Comparison of ENCODE assay signal across 8 mouse cellular contexts in genomic region chr11:64968507-64968906, GRCm38 (mm10). TPM values are rescaled to one million over a fixed set of nuclear protein-coding genes. Genes with fewer than 3 reads are reported as not detected.
A peak's percentile ranks its signal among the peaks of the same experiment; 100 is the strongest.
DNase-seq lines count a peak whose midpoint lies in the region; ATAC-seq lines count a peak whose summit lies in the region.

No protein-coding gene starts in this region.

- no peak overlapping the region for H3K4me2 ChIP-seq in hindbrain, embryonic 12.5 days (replicated peaks)
- H3K4me2 ChIP-seq in lung, embryonic 15.5 days: no peak overlapping the region

- no peaks in the 10 kb centered on the region for H3K36me3 ChIP-seq in hindbrain, embryonic 12.5 days
- H3K36me3 ChIP-seq in lung, embryonic 15.5 days: no peaks in the 10 kb centered on the region

- 13% methylated on average over 3 of the region's 3 CpGs for WGBS in hindbrain, embryonic 12.5 days
- 0% methylated on average over 3 of the region's 3 CpGs for WGBS in lung, embryonic 15.5 days

- H3K4me3 ChIP-seq in hindbrain, embryonic 12.5 days: no peak overlapping the region
- no peak overlapping the region for H3K4me3 ChIP-seq in lung, embryonic 15.5 days

- H3K9me3 ChIP-seq in hindbrain, embryonic 12.5 days (replicated peaks): no peaks in the 10 kb centered on the region
- no peaks in the 10 kb centered on the region for H3K9me3 ChIP-seq in lung, embryonic 15.5 days

- H3K27ac ChIP-seq in hindbrain, embryonic 12.5 days: no peak overlapping the region
- H3K27ac ChIP-seq in lung, embryonic 15.5 days: no peak overlapping the region

- ATAC-seq in hindbrain, embryonic 12.5 days (ENCODE audit: low FRiP score): peak; percentile 89
- peak; percentile 81 for ATAC-seq in lung, embryonic 15.5 days (ENCODE audit: borderline replicate concordance, extremely low read depth, low FRiP score, low TSS enrichment)
- no peak for ATAC-seq in activated CD4-positive, CD25-positive, alpha-beta regulatory T cell, adult 4 months

- no peak overlapping the region for H3K9ac ChIP-seq in hindbrain, embryonic 12.5 days
- H3K9ac ChIP-seq in lung, embryonic 15.5 days: no peak overlapping the region

- H3K4me1 ChIP-seq in hindbrain, embryonic 12.5 days: peaks cover 4% of the 10 kb centered on the region
- 0 out of 2 replicates have a peak, but pooled peaks cover 3% of the 10 kb centered on the region for H3K4me1 ChIP-seq in lung, embryonic 15.5 days

- peaks cover 24% of the 10 kb centered on the region; the same call in 1 of the 2 replicates for H3K27me3 ChIP-seq in hindbrain, embryonic 12.5 days
- H3K27me3 ChIP-seq in lung, embryonic 15.5 days: peaks cover 29% of the 10 kb centered on the region; the same call in 1 of the 2 replicates

- DNase-seq in WW6 (ENCODE audit: low read depth, low spot score): peak; percentile 58
- DNase-seq in cerebellum, adult 9-11 months: peak; percentile 39
- peak; percentile 50 to 88 for DNase-seq in frontal cortex, adult 2 months (ENCODE audit: extremely low spot score in 1 of 2, low spot score in 1 of 2)
- DNase-seq in layer of hippocampus, postnatal 10 days (ENCODE audit: low spot score in 2 of 2): peak; percentile 83 to 87
- peak; percentile 56 for DNase-seq in retina, adult 2 months (ENCODE audit: low read depth, low spot score)

RNA-seq across cellular contexts. Expression of gene Elac2, which starts 10.3 kb away (rescaled TPM):
- 31.2 and 31.9 TPM in 2 replicates for polyA plus RNA-seq in frontal cortex, adult 2 months (2012; rRNA removed)
- 34.0 and 34.8 TPM in 2 replicates for polyA plus RNA-seq in hindbrain, embryonic 12.5 days (2016; fragmentation: Nextera tagmentation; extraction: Ambion mirVana)
- 10 to 100 TPM; 25.7 to 28.7 TPM for total RNA-seq in layer of hippocampus, postnatal 10 days (2021)
- 25.6 and 26.6 TPM in 2 replicates for polyA plus RNA-seq in lung, embryonic 15.5 days (2015; fragmentation: Nextera tagmentation; extraction: Ambion mirVana)
- 10 to 100 TPM in 1 of 2 experiments, 1 to 10 TPM in 1; 9.5 to 10.4 TPM for polyA plus RNA-seq in activated CD4-positive, CD25-positive, alpha-beta regulatory T cell, adult 4 months (2017; shearing (Covaris generic))
